Mouse (Mus musculus) right cerebral cortex, adult 18-20 months (tissue): ENCODE measurements at regions not wholly inside any gene's neighbourhood (a gene's known extent, or its start where the extent isn't known, plus 50 kb on each side); places are given as distances from the start of the nearest gene placed in this dataset.
A peak's percentile ranks its signal among the peaks of the same experiment; 100 is the strongest.
"Not testable (repeated sequence)": the region's sequence is repeated elsewhere in the genome, so short reads cannot be mapped to it uniquely, and the experiment has no call there.

Experiments
- DNase-seq: peaks from one replicate; pipeline ENCODE4 v3.0.0; 2022; ENCODE audit warnings: mixed read lengths

DNA sequence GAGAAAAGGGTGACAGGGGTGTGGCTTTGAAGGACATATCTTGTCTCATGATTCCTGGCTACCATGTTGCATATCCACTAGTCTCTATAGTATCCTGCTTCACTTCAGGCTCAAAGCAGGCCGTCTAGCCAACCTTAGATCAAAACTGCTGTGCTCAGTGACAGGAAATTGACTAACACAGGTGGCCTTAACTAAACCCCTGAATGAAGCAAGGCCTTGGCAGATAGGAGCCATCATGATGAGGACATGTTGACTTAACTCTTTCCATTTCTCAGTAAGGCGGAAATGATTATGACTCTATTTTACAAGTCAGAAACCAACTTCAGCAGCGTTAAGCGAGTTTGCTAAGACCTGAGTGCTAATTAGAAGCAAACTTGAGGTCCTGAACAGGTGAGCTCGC, 143.2 kb upstream of the Hes1 start:
- DNase-seq = no peak

DNA sequence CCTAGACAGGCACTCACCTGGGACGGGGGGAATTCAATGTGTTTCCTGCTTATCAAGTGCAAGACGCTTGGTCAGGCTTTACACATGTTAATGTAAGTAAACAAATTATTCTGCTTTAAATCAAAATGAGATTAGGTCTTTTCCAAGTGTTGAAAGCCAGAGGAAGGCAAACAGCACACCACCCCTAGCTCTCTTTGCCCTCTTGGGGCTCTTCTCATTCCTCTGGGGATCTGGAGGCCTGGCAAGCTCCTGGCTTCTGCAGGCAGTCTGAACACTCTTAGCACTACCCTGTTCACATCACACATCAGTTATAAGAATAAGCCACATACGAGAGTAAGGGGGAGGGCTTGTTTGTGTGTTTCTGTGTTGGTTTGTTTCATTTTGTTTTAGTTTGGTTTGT, 142.8 kb upstream of the Hes1 start:
- DNase-seq = no peak

GRCm38 (mm10) chr16:29927276-29927675, 136.9 kb upstream of the Hes1 start:
- not testable (repeated sequence) for DNase-seq

DNA sequence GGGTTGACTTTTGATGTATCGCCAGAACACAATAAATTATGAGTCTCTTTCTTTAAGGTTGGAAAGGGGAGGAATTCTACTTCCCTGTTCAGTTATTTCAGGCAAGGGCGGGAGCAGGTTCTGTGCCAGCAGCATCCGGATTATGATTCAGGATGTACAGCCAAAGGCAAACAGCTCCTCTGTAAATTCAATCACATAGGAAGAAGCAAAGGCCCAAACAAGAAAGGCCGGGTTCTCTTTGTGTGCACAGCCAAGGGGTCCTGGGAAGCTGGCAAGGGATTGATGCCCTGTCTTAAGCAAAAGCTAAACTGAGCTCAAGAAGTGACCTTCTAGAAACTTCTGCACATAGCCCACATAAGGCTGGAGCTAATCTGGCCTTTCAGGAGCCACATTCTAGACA, 135.9 kb upstream of the Hes1 start:
- no peak for DNase-seq

GRCm38 (mm10) chr16:29931746-29932351, 132.3 kb upstream of the Hes1 start:
- no peak for DNase-seq

- no peak for DNase-seq
Measured at GRCm38 (mm10) chr16:29934649-29935048, 129.5 kb upstream of the Hes1 start.

DNA sequence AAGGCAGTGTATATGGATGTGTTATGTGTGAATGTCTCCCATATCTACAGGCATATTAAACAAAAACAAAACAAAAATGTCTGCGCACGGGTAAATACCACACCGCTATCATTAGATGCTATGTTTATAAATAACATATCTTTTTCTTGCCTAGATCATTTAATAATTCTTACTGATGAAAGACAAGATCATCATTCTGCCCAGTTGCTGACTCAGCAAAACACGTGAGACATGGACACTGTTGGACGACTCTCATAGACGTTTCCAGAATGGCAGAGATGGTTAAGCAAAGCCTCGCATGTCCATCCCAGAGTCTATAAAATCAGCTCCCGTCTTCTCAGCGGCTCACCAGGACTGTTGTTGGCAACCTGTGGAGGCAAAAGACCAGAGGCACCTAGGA, 125.5 kb upstream of the Hes1 start:
- no peak for DNase-seq

DNA sequence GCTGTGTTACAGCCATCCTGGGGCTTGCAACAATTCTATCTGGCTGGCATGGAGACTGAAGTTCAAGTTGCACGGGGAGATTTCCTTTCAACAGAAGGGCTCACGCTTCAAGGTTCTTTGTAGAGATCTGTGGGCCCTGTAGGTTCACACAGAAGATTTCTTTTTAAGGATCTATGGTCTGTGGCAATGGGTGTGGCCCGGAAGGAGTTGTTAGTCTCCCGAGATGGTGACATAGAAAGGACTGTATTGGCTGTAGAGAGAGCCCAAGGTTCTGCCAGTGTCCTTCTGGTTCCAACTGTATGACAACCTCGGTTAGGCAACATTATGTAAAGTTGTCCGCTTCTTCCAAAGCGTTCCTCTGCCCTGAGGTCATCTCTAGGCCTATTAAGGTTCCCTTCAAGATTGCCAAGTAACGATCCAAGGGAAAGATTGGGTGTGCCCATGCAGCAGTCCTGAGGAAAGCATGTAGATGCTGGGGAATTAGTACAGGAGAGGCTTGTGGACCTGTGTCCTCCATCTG, 124.8 kb upstream of the Hes1 start:
- DNase-seq = no peak

- DNase-seq = no peak
Measured at GRCm38 (mm10) chr16:29939869-29940707, 124.1 kb upstream of the Hes1 start.

DNA sequence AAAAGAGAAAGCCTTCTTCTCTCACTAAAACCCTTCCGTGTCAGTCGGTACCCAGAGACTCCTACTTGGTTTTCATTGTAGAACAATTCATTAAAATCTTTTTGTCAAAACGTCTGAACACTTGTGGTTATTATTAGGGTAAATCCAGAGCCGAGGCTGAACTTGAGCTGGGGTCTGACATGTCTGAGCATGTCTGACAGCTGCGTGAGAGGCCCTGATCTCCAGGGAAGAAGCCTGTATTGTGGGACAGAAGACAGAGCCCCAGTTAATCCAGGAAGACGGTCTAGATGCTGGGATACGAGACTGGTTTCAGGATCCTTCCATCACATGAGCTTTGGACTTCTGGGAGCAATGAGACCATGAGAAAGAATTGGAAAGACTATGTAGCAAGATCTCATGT, 122.1 kb upstream of the Hes1 start:
- DNase-seq = no peak

DNA sequence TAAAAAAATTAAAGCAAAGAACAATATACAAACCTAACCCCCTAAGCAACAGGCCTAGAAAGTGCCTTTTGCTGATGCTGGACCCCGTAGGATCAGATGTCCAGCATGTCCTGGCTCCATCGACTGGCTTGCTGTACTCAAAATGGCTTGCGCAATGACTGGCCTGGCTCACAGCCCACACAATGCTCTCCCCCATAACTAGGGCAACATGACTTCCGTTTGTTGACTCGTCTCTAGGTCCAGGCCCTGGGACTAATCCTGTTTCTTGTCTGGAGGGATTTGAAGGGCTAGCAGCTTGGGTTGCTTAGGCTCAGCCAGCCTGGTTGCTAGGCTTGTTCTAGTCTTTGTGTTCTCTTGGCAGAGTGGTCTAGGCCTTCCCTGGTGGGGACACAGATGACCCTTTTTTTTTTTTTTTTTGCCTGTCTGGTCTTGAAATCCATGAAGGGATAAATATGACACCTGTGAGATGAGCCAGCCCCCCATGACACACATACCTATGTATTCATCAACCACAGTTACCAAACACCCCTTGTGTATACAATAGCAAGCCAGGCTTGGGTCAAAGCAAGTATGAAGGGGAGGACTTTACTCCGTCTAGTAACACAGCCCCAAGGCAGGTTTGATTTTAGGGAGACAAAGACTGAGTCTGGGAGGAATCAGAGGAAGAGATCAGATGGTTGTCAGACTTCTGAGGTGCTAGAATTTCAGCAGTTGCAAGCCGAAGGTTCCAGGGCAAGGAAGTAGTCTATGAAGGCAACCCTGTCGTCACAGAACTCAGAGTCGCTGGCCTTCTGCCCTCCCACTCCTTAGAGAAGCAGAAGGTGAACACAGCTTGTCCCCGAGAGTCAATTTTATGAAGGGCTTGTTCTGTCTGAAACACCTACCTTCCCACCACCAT, 120.0 kb upstream of the Hes1 start:
- DNase-seq = no peak

GRCm38 (mm10) chr16:29944966-29945365, 119.2 kb upstream of the Hes1 start:
- DNase-seq = no peak

GRCm38 (mm10) chr16:29945376-29945890, 118.8 kb upstream of the Hes1 start:
- DNase-seq = no peak

DNA sequence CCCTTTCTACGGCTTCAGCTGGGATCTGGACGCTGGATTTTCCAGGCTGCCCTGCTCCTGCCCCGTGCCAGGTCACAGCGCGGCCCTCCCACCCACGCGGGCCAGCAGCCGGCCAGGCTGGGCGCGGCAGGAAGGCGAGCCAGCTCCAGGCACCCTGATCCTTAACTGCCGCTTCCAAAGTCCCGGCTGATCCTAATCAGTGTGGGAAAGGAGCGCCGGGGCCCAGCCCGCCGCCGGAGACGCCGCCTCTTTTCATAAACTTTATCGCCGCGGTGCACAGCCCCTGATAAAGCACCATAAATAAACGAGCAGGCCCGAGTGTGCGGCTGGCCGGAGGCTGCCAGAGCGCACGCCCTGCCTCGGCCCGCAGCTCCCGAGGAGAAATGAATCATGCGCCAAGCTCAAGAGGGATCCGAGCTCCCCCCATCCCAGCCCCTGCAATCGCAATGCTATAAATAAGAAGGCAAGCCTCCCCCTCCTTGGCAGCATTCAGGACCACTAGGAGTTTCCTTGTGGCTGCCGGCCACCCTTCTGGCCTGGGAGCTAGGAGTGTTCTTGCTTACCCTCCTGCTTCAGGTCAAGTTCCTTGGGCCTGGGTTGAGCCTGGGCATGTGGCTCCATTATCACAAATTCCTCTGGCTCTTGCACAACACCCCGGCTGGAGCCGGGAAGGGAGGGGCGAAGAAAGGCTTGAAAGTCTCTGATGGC, 118.1 kb upstream of the Hes1 start:
- DNase-seq = peak; percentile 53

GRCm38 (mm10) chr16:29946966-29947365, 117.2 kb upstream of the Hes1 start:
- DNase-seq = no peak

- DNase-seq = no peak
Measured at GRCm38 (mm10) chr16:29947670-29948069, 116.5 kb upstream of the Hes1 start.

DNA sequence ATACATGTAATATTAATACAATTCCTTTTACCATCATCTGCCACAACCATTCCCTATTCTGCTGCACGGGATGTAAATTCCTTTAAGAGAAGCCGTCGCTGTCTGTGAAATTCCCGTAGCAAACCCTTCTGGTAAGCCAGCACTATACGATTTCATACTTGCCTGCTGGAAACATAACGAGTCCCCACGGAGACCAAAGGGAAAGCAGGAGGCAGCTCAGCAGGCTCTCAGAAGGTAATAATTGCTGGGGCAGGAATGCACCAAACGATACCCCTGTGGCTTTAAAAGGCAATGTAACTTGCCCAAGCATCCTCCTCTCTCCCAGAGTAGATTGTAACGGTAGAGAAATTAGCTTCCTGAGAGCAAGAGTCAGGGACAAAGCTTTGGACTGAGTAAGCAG, 114.0 kb upstream of the Hes1 start:
- no peak for DNase-seq

GRCm38 (mm10) chr16:29950791-29951190, 113.4 kb upstream of the Hes1 start:
- no peak for DNase-seq

DNA sequence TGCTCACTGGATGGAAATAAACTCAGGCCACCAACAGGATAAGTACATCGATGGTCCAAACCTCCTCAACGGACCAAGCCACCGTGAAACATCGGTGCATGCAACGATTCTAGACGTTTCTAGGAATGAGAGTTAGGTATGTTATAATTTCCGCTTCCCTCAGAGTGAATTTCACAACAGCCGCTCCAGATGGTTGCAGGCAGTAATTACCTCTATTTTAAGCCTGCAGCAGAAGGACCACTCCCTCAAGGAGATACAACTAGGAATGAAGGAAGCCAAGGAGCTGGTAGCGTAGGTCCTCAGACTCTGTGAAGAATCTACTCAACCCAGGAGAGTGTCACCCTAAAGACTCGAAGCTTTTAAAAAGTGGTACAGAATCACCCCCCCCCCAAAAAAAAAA, 109.5 kb upstream of the Hes1 start:
- DNase-seq = peak; percentile 57

DNA sequence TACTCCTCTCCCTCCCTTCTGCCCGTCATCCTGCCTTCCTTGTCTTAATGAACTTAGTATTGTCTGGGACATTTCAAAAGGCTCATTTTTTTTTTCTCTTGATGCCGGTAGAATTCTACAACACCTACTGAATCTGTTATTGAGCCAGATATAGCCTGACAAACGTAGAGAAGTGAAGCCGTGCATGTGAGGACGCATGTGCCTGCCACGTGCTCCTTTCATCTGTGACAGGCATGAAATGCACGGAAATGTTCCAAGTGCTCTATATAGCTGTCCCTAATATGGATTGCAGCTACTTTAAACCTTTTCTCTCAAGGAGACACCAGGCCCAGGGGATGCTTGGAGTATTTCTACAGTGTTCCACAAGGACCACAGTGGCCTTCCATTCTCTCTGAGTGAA, 107.3 kb upstream of the Hes1 start:
- DNase-seq = peak; percentile 48

DNA sequence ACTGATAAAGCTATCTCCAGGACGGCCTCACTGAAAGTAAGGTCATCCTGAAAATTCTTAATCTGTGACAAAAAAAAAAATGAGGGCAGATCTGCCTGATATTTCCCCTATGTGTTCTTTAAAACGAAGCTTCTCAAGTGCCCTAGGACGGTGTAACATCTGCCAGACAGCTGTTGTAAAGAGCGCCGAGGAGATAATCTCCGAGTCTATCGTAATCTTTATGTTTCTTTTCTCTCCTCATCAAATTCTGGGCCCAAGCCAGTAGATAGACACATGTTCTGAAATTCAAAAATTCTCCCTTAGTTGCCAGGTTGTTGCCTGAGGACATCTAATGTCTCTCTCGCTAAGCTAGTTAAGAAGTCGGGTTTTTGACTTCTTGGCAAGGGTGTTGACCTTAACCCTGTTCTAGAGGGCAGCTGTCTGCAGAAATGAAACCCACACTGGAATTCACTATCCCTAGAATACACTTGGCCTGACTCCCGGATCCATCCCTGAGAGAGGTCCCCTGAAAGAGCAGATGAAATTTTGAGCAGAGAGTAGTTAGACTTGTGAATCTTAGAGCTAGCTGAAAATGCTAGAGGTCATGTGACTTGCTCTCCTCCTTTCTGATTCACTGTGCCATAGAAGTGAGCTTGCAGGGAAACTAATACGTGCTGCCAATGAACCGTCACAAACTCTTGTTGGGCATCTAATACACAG, 104.1 kb upstream of the Hes1 start:
- DNase-seq = no peak

DNA sequence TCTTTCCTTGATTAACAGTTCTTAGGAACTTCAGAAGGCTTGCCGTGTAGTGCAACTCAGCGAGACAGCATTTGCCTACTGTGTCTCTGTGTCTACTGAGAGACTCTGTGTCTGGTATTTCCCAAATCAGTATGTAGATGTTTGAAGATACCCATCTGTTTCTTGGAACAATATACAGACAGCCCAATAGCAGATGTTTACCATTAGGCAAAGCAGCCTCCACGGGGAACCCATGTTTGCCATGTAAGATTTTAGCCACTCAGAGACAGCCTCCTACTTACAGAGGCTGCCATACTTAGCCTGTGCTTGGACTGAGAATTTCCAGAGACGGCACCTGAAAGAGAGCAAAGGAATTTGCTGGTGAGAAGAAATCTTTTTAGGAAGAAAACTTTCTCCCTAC, 100.9 kb upstream of the Hes1 start:
- no peak for DNase-seq
